Mouse (Mus musculus) layer of hippocampus, postnatal 25 days (tissue): Measurements from ENCODE around the gene Tle2. TPM values are rescaled to one million over a fixed set of nuclear protein-coding genes. Genes with fewer than 3 reads are reported as not detected.

Experiments
- DNase-seq, 2 experiments: peaks; one replicate each; pipeline ENCODE4 v3.0.0; 2022; ENCODE audit warnings: mixed read lengths in 2 of 2, low spot score in 1 of 2; ENCODE audit errors: extremely low spot score in 1 of 2
- total RNA-seq, 2 experiments: library from RNA; stranded (reverse); gene quantifications; 2 replicates each; pipeline ENCODE4 v1.2.3; 2021

Gene Tle2
- total RNA-seq: 10 to 100 TPM; 22.5 to 32.3 TPM

GRCm38 (mm10) chr10:81574081-81575056, at the start of gene Tle2:
TSS of gene Tle2 (plus strand) at chr10:81574561.
- DNase-seq: no peak

- no peak for DNase-seq
Measured at GRCm38 (mm10) chr10:81525017-81525694, 49.2 kb upstream of the Tle2 start.

- DNase-seq: peak; percentile 67 to 85
Measured at GRCm38 (mm10) chr10:81526779-81527178, 47.6 kb upstream of the Tle2 start.

- no peak for DNase-seq
Measured at GRCm38 (mm10) chr10:81534826-81535225, 39.5 kb upstream of the Tle2 start.

- DNase-seq: no peak
Measured at GRCm38 (mm10) chr10:81536734-81537133, 37.6 kb upstream of the Tle2 start.

GRCm38 (mm10) chr10:81537429-81537828, 36.9 kb upstream of the Tle2 start:
- DNase-seq: no peak

- DNase-seq: no peak
Measured at GRCm38 (mm10) chr10:81538321-81539048, 35.9 kb upstream of the Tle2 start.

GRCm38 (mm10) chr10:81541363-81541762, 33.0 kb upstream of the Tle2 start:
- no peak for DNase-seq

GRCm38 (mm10) chr10:81541803-81542202, 32.6 kb upstream of the Tle2 start:
- no peak for DNase-seq

GRCm38 (mm10) chr10:81542727-81543460, 31.5 kb upstream of the Tle2 start:
- DNase-seq: no peak

- DNase-seq: no peak
Measured at GRCm38 (mm10) chr10:81543633-81544032, 30.7 kb upstream of the Tle2 start.

GRCm38 (mm10) chr10:81544296-81545160, 29.8 kb upstream of the Tle2 start:
- DNase-seq: no peak

- DNase-seq: peak; percentile 96 to 98
Measured at GRCm38 (mm10) chr10:81545161-81545747, 29.1 kb upstream of the Tle2 start, which contains the start of gene Gna11. TSS of gene Gna11 (minus strand) at chr10:81545190.

- no peak for DNase-seq
Measured at GRCm38 (mm10) chr10:81546332-81546731, 28.0 kb upstream of the Tle2 start.

- DNase-seq: no peak
Measured at GRCm38 (mm10) chr10:81546788-81547571, 27.4 kb upstream of the Tle2 start.

- DNase-seq: no peak
Measured at GRCm38 (mm10) chr10:81548944-81549343, 25.4 kb upstream of the Tle2 start.

- peak in 1 of 2 experiments; percentile 60 for DNase-seq
Measured at GRCm38 (mm10) chr10:81550257-81550656, 24.1 kb upstream of the Tle2 start.

- DNase-seq: peak; percentile 72 to 80
Measured at GRCm38 (mm10) chr10:81551597-81552102, 22.7 kb upstream of the Tle2 start.
